Mouse (Mus musculus): ENCODE results near the gene Smim24.

The Smim24 gene

DNA sequence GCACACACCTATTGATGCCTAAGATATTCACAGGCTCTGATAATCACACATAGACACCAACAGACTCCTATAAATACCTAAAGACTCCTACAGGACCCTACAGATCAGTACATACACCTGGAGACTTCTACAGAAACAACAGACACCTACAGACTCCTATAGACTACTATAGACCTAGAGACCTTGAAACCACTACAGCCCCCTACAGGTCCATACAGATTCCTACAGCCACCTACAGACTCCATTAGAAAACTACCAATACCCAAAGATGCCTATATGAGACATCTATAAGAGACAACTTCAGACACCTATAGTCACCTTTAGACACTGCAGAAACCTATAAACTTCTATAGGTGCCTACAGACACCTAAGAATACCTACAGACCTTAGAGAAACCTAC is 48.2 kb downstream of the Smim24 start:
- DNase-seq: no peak

All from kidney, adult 18-20 months (tissue).